Mouse (Mus musculus): ENCODE measurements at regions not wholly inside any gene's neighbourhood (a gene's known extent, or its start where the extent isn't known, plus 50 kb on each side); places are given as distances from the start of the nearest gene placed in this dataset.

DNA sequence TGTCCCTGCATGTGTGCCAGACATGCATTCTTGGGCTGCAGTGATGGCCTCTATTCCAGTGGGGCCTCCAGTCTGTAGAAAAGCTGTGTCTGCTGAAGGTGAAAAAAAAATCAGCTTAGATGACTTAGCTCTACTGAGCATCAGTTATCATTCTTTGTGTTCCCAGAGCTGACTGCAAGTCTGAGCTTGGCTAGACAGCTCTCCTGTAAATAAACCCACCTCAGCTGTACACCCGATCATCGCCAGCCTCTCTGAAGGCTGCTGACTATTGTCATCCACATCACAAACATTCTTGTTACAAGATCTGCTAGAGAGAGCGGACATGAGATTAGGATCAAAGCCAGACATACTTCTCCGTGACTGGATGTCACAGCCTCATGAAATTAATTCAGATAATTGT is 504.2 kb downstream of the Dcdc2c start:
- Histone ChIP-seq H3K36me3 (ENCODE audit: control insufficient read depth, insufficient read depth) (no peaks in the 10 kb centered on the region), H3K9ac (ENCODE audit: low read depth, low read length) (no peak overlapping the region), H3K4me3 (ENCODE audit: low read depth, low read length) (no peak overlapping the region), H3K27ac (ENCODE audit: low read depth, low read length) (no peak overlapping the region), H3K27me3 (replicated peaks; ENCODE audit: control insufficient read depth, insufficient read depth, low read length) (no peaks in the 10 kb centered on the region), H3K4me2 (replicated peaks; ENCODE audit: low read depth) (no peak overlapping the region), H3K4me1 (replicated peaks; ENCODE audit: control insufficient read depth, insufficient read depth, low read length) (no peaks in the 10 kb centered on the region), H3K9me3 (ENCODE audit: control insufficient read depth) (no peaks in the 10 kb centered on the region)
- no peak for TF ChIP-seq CTCF (IDR thresholded peaks at IDR 0.05; ENCODE audit: low read depth)
- 67% methylated on average over 4 of the region's 4 CpGs for WGBS
- ATAC-seq, result no peak

DNA sequence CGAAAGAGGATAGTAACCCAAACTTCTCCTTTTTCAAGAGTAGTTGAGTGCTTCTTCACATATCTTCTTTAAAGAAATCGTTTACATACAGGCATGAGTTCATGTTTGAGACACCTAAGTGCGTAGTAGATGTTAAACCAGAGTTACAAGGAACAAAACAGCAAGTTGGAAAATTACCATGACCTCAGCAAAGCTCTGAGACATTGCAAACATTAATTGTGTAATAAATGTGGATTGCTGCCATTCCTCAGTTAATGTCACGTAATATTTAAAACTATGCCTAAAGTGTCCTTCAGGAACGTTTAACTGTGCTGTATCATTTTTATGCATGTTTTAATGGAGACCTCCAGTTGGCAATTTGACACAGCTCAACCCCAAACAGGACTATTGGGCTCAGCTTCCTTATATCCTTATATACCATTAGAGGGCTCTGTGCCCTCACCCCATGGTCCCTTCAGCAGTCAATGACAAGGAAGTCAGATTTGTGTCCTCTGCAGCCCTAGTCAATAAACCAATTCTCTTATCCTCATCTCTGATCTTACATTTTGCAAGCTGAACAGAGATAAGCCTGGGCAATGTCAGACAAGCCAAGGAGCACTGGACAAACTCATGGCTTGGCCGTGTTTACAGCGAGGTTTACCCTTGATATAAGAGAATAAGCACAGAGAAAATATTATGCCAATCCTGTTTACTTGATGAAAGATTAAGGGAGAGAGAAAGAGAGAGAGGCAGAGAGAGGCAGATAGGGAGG is 513.9 kb downstream of the Dcdc2c start:
- Histone ChIP-seq H3K4me2 (replicated peaks; ENCODE audit: low read depth) (no peak overlapping the region), H3K27me3 (replicated peaks; ENCODE audit: control insufficient read depth, insufficient read depth, low read length) (no peaks in the 10 kb centered on the region), H3K27ac (ENCODE audit: low read depth, low read length) (no peak overlapping the region), H3K9me3 (ENCODE audit: control insufficient read depth) (no peaks in the 10 kb centered on the region), H3K9ac (ENCODE audit: low read depth, low read length) (no peak overlapping the region), H3K4me3 (ENCODE audit: low read depth, low read length) (no peak overlapping the region), H3K36me3 (ENCODE audit: control insufficient read depth, insufficient read depth) (no peaks in the 10 kb centered on the region), H3K4me1 (replicated peaks; ENCODE audit: control insufficient read depth, insufficient read depth, low read length) (no peaks in the 10 kb centered on the region)
- 51% methylated on average over 7 of the region's 7 CpGs for WGBS
- no peak for TF ChIP-seq CTCF (IDR thresholded peaks at IDR 0.05; ENCODE audit: low read depth)
- ATAC-seq, result no peak

DNA sequence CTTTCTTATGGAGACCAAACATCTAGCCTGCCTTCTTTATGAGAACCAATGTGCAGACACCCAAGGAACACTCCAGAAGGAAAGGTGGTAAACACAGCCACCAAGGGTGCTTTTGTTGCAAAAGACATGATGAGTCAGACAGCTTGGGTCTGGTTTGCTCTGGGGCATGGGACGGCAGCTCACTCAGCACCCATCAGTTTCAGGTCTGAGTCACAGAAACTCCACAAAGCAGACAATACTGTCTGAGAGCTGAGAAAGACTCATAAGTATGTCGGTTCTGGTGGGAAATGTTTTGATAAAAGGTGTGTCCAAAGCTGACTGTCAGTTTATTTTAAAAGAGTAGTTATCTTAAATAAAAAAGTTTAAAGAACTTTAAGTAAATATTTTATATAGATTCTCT is 553.0 kb downstream of the Dcdc2c start:
- H3K36me3 ChIP-seq (ENCODE audit: control insufficient read depth, insufficient read depth), result no peaks in the 10 kb centered on the region
- ATAC-seq, result no peak
- H3K4me2 ChIP-seq (replicated peaks; ENCODE audit: low read depth), result no peak overlapping the region
- H3K4me1 ChIP-seq (replicated peaks; ENCODE audit: control insufficient read depth, insufficient read depth, low read length), result no peaks in the 10 kb centered on the region
- no peak overlapping the region for H3K27ac ChIP-seq (ENCODE audit: low read depth, low read length)
- TF ChIP-seq CTCF (IDR thresholded peaks at IDR 0.05; ENCODE audit: low read depth), result no peak
- H3K9me3 ChIP-seq (ENCODE audit: control insufficient read depth), result no peaks in the 10 kb centered on the region
- no peak overlapping the region for H3K9ac ChIP-seq (ENCODE audit: low read depth, low read length)
- 73% methylated on average over 2 of the region's 2 CpGs for WGBS
- no peaks in the 10 kb centered on the region for H3K27me3 ChIP-seq (replicated peaks; ENCODE audit: control insufficient read depth, insufficient read depth, low read length)
- no peak overlapping the region for H3K4me3 ChIP-seq (ENCODE audit: low read depth, low read length)

- no peak for TF ChIP-seq CTCF (IDR thresholded peaks at IDR 0.05; ENCODE audit: low read depth)
- no peaks in the 10 kb centered on the region for H3K27me3 ChIP-seq (replicated peaks; ENCODE audit: control insufficient read depth, insufficient read depth, low read length)
- H3K4me2 ChIP-seq (replicated peaks; ENCODE audit: low read depth), result no peak overlapping the region
- no peaks in the 10 kb centered on the region for H3K4me1 ChIP-seq (replicated peaks; ENCODE audit: control insufficient read depth, insufficient read depth, low read length)
- H3K4me3 ChIP-seq (ENCODE audit: low read depth, low read length), result no peak overlapping the region
- H3K9ac ChIP-seq (ENCODE audit: low read depth, low read length), result no peak overlapping the region
- WGBS, result 51% methylated on average over 3 of the region's 3 CpGs
- no peak for ATAC-seq
- no peak overlapping the region for H3K27ac ChIP-seq (ENCODE audit: low read depth, low read length)
- H3K9me3 ChIP-seq (ENCODE audit: control insufficient read depth), result no peaks in the 10 kb centered on the region
- no peaks in the 10 kb centered on the region for H3K36me3 ChIP-seq (ENCODE audit: control insufficient read depth, insufficient read depth)
These were observed 560.0 kb downstream of the Dcdc2c start for GRCm38 (mm10) chr12:27992152-27992551.

DNA sequence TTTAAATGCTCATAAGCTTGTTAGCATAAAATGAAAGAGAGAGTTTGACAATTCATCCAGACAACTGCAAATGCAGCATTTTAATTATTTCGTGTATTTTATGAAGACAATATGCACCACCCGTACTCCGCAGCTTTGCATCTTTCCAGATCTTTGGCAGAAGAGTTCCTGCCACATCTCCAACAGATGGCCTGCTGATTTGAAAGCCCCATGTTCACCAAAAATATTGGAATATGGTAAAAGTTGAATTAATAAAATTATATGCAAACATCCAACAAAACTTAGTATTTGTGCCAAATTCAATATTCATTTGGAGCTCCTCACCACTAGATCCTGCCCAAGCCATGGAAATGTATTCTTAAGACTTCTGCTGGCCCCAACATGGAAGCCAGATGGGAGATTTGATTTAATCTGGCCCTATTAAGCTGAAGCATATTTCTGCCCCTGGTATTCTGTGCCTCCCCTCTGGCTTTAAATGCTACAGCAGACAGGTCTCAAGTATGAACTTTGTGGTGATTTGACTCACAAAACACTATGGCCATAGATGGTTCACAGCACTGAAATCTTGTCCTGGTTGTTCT is 567.8 kb downstream of the Dcdc2c start:
- H3K4me2 ChIP-seq (replicated peaks; ENCODE audit: low read depth), result no peak overlapping the region
- TF ChIP-seq CTCF (IDR thresholded peaks at IDR 0.05; ENCODE audit: low read depth), result no peak
- H3K27me3 ChIP-seq (replicated peaks; ENCODE audit: control insufficient read depth, insufficient read depth, low read length), result no peaks in the 10 kb centered on the region
- no peak overlapping the region for H3K27ac ChIP-seq (ENCODE audit: low read depth, low read length)
- ATAC-seq, result no peak
- 87% methylated on average over 3 of the region's 3 CpGs for WGBS
- no peaks in the 10 kb centered on the region for H3K4me1 ChIP-seq (replicated peaks; ENCODE audit: control insufficient read depth, insufficient read depth, low read length)
- no peak overlapping the region for H3K9ac ChIP-seq (ENCODE audit: low read depth, low read length)
- H3K9me3 ChIP-seq (ENCODE audit: control insufficient read depth), result no peaks in the 10 kb centered on the region
- no peaks in the 10 kb centered on the region for H3K36me3 ChIP-seq (ENCODE audit: control insufficient read depth, insufficient read depth)
- H3K4me3 ChIP-seq (ENCODE audit: low read depth, low read length), result no peak overlapping the region

DNA sequence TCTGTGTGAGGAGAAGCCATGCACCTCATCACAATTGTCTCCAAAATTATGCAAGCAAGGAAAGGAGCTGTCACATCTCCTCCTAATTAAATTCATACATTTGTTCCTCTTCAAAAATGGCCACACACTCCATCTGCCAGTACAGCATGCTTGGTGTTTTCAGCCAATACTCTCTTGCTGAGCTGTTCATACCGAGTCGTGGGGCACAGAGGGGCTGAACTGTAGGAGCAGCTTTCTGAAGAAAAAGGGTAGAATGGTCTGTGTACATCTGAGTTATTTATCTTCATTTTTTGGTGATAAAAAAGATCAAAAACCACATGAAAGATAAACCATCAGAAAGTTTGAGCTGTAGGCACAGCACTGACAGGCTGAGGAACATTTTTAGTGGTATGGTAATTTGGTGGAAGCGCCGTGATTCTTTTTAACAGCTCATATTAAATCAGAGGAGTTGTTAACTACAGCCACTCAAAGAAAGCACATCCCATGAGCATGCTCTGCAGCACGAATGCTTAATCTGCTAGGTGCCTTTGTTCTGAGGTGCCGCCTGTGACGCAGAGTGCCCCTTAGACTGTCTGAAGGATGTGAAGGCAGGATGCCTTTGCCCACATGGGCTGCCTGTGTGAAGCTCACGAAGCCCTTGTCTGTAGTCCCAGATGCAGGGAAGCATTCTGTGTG is 573.8 kb downstream of the Dcdc2c start:
- no peak overlapping the region for H3K27ac ChIP-seq (ENCODE audit: low read depth, low read length)
- no peak overlapping the region for H3K4me3 ChIP-seq (ENCODE audit: low read depth, low read length)
- TF ChIP-seq CTCF (IDR thresholded peaks at IDR 0.05; ENCODE audit: low read depth), result no peak

More for the DNA sequence above, 573.8 kb downstream of the Dcdc2c start:
- H3K9ac ChIP-seq (ENCODE audit: low read depth, low read length), result no peak overlapping the region
- H3K9me3 ChIP-seq (ENCODE audit: control insufficient read depth), result no peaks in the 10 kb centered on the region
- H3K27me3 ChIP-seq (replicated peaks; ENCODE audit: control insufficient read depth, insufficient read depth, low read length), result no peaks in the 10 kb centered on the region
- H3K36me3 ChIP-seq (ENCODE audit: control insufficient read depth, insufficient read depth), result no peaks in the 10 kb centered on the region
- no peak for ATAC-seq
- 58% methylated on average over 8 of the region's 8 CpGs for WGBS
- no peaks in the 10 kb centered on the region for H3K4me1 ChIP-seq (replicated peaks; ENCODE audit: control insufficient read depth, insufficient read depth, low read length)
- no peak overlapping the region for H3K4me2 ChIP-seq (replicated peaks; ENCODE audit: low read depth)

Data from intestine, postnatal 0 days (tissue).